Mouse (Mus musculus): ENCODE results near the gene Cox7a1. TPM values are rescaled to one million over a fixed set of nuclear protein-coding genes. Genes with fewer than 3 reads are reported as not detected.

Cox7a1 gene
- 44.3 and 48.0 TPM in 2 replicates for polyA plus RNA-seq (2015; fragmentation: Nextera tagmentation; extraction: Ambion mirVana)

GRCm38 (mm10) chr7:30183879-30184289 is at the start of gene Cox7a1:
TSS of gene Cox7a1 (plus strand) at chr7:30184144.

DNA sequence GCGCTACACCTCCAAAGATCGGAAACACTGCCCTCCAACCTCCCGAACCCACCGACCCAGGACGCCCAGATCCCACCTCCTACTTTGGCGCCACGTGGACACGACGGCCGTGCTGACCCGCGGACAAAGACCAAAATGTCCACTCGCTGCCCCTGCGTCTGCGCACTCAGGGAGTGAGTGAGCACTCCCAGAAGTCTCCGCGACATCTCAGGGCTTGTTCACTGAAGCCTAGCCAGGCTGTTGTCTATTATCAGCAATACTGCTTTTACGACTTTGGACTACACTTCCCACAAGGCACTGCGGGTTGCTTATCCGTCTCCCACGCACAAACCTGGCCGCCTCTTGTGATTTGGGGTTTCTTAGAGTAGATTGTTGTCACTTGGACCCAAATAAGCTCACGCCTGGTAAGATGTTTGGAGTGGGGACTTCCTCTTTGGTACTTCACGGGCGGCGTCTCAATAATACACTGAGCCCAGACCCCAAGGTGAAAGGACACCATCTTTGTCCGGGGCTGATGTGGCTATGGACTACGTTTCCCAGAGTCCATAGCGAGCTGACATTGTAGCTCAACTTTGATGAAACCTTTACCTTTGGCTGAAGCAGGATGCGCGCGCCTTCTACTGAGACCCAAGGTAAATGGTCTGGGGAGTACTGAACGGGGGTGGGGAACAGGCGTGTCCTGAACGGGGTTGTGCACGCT is 14.2 kb upstream of the Cox7a1 start, which contains the start of gene Zfp146:
TSS of gene Zfp146 (minus strand) at position 168 of the 700 bp plus-strand sequence.

DNA sequence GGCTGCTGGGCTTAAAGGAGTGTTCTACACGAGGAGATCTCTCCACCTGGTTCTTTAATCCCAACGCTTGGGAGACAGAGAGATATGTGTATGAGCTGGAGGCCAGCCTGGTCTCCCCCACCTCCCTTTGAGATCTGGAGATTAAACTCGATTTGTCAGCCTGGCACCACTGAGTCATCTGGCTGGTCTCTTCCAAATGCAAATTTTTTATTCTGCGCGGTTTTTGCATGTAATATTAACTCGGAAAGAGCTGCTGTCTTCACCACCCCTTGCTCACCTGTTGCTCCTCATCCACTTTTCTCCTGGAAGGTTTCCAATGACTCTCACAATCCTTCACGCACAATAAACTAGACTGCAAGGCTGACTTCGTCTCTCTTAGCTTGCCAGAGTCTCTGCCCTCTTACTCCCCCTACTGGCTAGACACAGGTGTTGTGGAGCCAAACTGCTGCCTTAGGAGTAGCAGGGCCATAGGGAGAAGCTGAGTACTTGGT is 14.6 kb downstream of the Cox7a1 start, which contains the start of gene Capns1:
TSS of gene Capns1 (minus strand) at position 331 of the 491 bp plus-strand sequence.

DNA sequence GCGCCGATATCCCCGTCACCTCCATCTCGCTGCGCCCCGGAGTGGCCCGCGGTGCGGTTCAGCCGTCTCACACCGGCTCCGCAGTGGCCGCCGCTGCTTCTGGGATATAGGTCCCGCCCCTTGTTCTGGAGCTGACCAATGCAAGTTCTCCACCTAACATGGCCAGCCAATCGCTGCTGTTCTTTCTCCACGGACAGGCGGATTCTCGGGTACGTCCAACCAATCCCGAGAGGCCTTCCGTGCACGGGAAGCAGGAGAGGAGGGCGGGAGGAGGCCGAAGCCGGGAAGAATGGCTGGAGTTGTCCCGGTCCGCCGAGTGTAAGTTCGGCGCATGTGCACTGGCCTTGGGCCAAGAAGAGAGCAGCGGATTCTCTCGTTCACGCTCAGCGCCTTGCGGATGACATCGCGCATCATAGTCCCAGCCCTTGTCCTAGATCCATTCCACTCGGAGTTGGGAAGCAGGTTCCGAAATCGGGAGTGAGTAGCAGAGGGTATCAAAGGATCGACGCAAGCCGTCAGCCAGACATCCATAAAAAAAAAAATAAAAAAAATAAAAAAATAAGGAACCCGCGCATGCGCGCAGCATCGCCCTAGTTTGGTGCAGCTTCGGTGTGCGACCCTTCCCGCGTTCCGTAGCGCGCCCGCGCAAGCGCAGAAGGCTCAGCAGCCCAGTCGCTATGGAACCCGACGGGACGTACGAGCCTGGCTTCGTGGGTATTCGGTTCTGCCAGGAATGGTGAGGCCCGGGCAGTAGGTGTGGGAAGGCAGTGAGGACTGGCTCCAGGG is 47.9 kb downstream of the Cox7a1 start, which contains the start of the genes Polr2i and Tbcb:
TSS of gene Polr2i (plus strand) at position 280 of the 786 bp plus-strand sequence.
TSS of gene Tbcb (minus strand) at position 604 of the 786 bp plus-strand sequence.

GRCm38 (mm10) chr7:30235625-30236024 is 51.7 kb downstream of the Cox7a1 start, which contains the start of gene Ovol3:
TSS of gene Ovol3 (minus strand) at chr7:30235725.

Other genes with a start within 250 kb of the Cox7a1 start
- 5.6 and 8.2 TPM in 2 replicates for gene Zfp74, start 230.1 kb upstream of the Cox7a1 start, polyA plus RNA-seq (2015; fragmentation: Nextera tagmentation; extraction: Ambion mirVana)
- 3.0 and 3.1 TPM in 2 replicates for gene Zfp568, start 200.2 kb upstream of the Cox7a1 start, polyA plus RNA-seq (2015; fragmentation: Nextera tagmentation; extraction: Ambion mirVana)
- 3.5 and 4.4 TPM in 2 replicates for gene Zfp14, start 132.8 kb upstream of the Cox7a1 start, polyA plus RNA-seq (2015; fragmentation: Nextera tagmentation; extraction: Ambion mirVana)
- 1.8 and 2.3 TPM in 2 replicates for gene Zfp82, start 111.2 kb upstream of the Cox7a1 start, polyA plus RNA-seq (2015; fragmentation: Nextera tagmentation; extraction: Ambion mirVana)
- 0.74 and 0.83 TPM in 2 replicates for gene Gm26920, start 93.7 kb upstream of the Cox7a1 start, polyA plus RNA-seq (2015; fragmentation: Nextera tagmentation; extraction: Ambion mirVana)
- 3.9 and 5.6 TPM in 2 replicates for gene Zfp566, start 93.6 kb upstream of the Cox7a1 start, polyA plus RNA-seq (2015; fragmentation: Nextera tagmentation; extraction: Ambion mirVana)
- gene Zfp260, start 89.4 kb upstream of the Cox7a1 start, polyA plus RNA-seq (2015; fragmentation: Nextera tagmentation; extraction: Ambion mirVana), result 47.3 and 47.5 TPM in 2 replicates
- 3.9 and 5.4 TPM in 2 replicates for gene Zfp382, start 62.2 kb upstream of the Cox7a1 start, polyA plus RNA-seq (2015; fragmentation: Nextera tagmentation; extraction: Ambion mirVana)
- 6.1 and 7.2 TPM in 2 replicates for gene Zfp146, start 14.4 kb upstream of the Cox7a1 start, polyA plus RNA-seq (2015; fragmentation: Nextera tagmentation; extraction: Ambion mirVana)
- 132 and 167 TPM in 2 replicates for gene Capns1, start 14.7 kb downstream of the Cox7a1 start, polyA plus RNA-seq (2015; fragmentation: Nextera tagmentation; extraction: Ambion mirVana)
- 136 and 153 TPM in 2 replicates for gene Polr2i, start 47.8 kb downstream of the Cox7a1 start, polyA plus RNA-seq (2015; fragmentation: Nextera tagmentation; extraction: Ambion mirVana)
- gene Tbcb, start 48.1 kb downstream of the Cox7a1 start, polyA plus RNA-seq (2015; fragmentation: Nextera tagmentation; extraction: Ambion mirVana), result 167 and 170 TPM in 2 replicates
- not detected in 2 replicates for gene Ovol3, start 51.6 kb downstream of the Cox7a1 start, polyA plus RNA-seq (2015; fragmentation: Nextera tagmentation; extraction: Ambion mirVana)
- 0.43 and 0.65 TPM in 2 replicates for gene Thap8, start 96.0 kb downstream of the Cox7a1 start, polyA plus RNA-seq (2015; fragmentation: Nextera tagmentation; extraction: Ambion mirVana)
- 2.7 and 3.7 TPM in 2 replicates for gene Wdr62, start 96.3 kb downstream of the Cox7a1 start, polyA plus RNA-seq (2015; fragmentation: Nextera tagmentation; extraction: Ambion mirVana)
- 23.7 and 60.5 TPM in 2 replicates for gene Clip3, start 107.6 kb downstream of the Cox7a1 start, polyA plus RNA-seq (2015; fragmentation: Nextera tagmentation; extraction: Ambion mirVana)
- 67.9 and 101 TPM in 2 replicates for gene Alkbh6, start 124.6 kb downstream of the Cox7a1 start, polyA plus RNA-seq (2015; fragmentation: Nextera tagmentation; extraction: Ambion mirVana)
- gene Syne4, start 130.7 kb downstream of the Cox7a1 start, polyA plus RNA-seq (2015; fragmentation: Nextera tagmentation; extraction: Ambion mirVana), result 10.1 and 17.2 TPM in 2 replicates
- gene E130208F15Rik, start 137.6 kb downstream of the Cox7a1 start, polyA plus RNA-seq (2015; fragmentation: Nextera tagmentation; extraction: Ambion mirVana), result 1.7 and 4.2 TPM in 2 replicates
- gene Sdhaf1, start 139.8 kb downstream of the Cox7a1 start, polyA plus RNA-seq (2015; fragmentation: Nextera tagmentation; extraction: Ambion mirVana), result 19.9 and 24.4 TPM in 2 replicates
- gene Lrfn3, start 178.6 kb downstream of the Cox7a1 start, polyA plus RNA-seq (2015; fragmentation: Nextera tagmentation; extraction: Ambion mirVana), result 7.0 and 8.6 TPM in 2 replicates
- 130 and 219 TPM in 2 replicates for gene Tyrobp, start 229.6 kb downstream of the Cox7a1 start, polyA plus RNA-seq (2015; fragmentation: Nextera tagmentation; extraction: Ambion mirVana)
- gene Hcst, start 235.7 kb downstream of the Cox7a1 start, polyA plus RNA-seq (2015; fragmentation: Nextera tagmentation; extraction: Ambion mirVana), result 6.9 and 9.5 TPM in 2 replicates
- gene Nfkbid, start 237.6 kb downstream of the Cox7a1 start, polyA plus RNA-seq (2015; fragmentation: Nextera tagmentation; extraction: Ambion mirVana), result 0.88 and 1.7 TPM in 2 replicates

Data from adrenal gland, postnatal 0 days (tissue).